Mouse (Mus musculus): Measurements from ENCODE around the gene Impg1. TPM values are rescaled to one million over a fixed set of nuclear protein-coding genes. Genes with fewer than 3 reads are reported as not detected.

Impg1 gene
- total RNA-seq, 4 experiments from 2014 or later: not detected

DNA sequence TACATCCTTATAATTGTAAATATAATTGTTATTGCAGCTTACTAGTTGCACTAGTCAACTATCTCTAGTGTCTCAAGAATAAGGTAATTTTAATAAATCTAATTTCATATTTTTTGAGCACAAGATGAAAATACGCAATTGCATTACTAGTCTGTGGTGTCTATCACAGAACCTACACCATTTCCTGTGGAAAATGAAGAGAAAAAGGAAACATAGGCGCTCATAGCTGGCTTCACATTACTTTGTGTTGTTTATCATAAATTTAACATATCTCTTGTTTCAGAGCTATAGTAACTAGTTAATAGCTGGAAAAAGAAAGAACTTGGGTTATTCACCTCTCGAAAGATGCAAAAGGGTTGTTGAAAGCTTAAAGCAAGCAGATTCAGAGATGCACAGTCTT is 182.9 kb downstream of the Impg1 start:
- DNase-seq (ENCODE audit: low spot score): no peak

DNA sequence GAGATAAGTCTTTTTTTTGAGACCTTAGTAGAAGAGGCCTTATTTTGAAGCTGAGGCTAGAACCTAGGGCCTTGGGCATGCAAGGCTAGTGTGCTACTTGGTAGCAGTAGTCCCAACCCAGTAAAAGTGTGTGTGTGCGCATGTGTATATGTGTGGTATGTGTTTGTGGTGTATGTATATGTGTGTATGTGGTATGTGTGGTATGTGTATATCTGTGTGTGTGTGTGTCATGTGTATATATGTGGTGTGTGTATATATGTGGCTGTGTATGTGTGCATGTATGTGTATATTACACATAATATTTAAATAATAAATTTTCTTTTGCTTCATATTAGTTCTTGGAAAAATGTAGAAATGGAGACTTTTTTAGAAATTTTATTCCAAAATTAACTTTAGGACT is 184.6 kb downstream of the Impg1 start:
- no peak for DNase-seq (ENCODE audit: low spot score)

DNA sequence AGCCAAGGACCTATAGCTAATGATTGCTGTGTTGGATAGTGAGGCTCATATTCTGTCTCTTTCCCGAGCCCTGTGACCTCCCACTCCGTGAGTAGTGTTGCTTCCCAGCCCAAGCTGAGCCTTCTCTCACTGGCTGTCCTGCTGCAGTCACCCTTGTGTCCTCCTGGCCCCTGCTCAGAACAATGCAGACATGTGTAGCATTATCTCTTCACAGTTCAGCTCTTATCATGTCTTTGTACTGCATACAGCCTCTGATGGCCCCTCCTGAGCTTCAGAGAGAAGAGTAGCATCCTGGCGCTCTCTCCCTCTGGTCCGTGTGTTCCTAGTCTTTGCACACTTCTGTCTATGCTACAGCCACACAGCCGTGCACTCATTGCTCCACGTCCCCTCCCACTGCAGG is 187.5 kb downstream of the Impg1 start:
- DNase-seq (ENCODE audit: low spot score): no peak

DNA sequence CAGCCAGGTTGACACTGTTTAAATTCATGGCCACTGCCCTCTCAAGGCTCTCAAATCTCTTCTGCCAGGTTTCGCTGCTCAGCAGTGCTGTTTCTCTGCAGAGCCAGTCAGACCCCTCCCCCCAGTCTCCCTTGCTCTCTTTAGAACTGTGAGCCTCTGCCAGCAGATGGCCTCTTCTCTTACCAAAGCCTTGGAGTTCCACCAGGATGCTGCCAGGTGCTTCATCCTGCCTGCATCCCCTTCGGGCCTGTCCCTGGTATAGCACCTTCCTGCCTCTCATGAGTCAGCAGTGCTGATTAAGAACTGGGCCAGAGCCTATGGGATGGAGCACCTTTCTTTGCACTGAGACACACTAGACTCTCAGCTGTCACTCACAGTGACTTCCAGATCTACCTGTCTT is 188.1 kb downstream of the Impg1 start:
- DNase-seq (ENCODE audit: low spot score): no peak

DNA sequence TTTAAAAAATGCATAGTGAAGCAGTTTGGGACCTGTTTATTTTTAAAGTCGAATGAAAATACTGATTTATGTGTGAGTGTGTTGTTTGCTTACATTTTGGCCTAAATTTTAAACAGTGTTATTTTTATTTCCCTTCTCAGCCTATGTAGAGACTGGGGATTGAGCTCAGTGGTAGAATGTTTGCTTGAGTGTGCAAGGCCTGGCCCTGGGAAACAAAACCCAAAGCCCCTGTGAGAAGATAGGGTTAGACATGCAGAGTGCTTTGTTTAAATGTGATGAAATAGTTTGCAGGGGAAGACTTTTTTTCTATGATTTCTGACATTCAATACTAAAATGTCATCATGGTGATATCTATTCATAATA is 189.5 kb downstream of the Impg1 start:
- no peak for DNase-seq (ENCODE audit: low spot score)

DNA sequence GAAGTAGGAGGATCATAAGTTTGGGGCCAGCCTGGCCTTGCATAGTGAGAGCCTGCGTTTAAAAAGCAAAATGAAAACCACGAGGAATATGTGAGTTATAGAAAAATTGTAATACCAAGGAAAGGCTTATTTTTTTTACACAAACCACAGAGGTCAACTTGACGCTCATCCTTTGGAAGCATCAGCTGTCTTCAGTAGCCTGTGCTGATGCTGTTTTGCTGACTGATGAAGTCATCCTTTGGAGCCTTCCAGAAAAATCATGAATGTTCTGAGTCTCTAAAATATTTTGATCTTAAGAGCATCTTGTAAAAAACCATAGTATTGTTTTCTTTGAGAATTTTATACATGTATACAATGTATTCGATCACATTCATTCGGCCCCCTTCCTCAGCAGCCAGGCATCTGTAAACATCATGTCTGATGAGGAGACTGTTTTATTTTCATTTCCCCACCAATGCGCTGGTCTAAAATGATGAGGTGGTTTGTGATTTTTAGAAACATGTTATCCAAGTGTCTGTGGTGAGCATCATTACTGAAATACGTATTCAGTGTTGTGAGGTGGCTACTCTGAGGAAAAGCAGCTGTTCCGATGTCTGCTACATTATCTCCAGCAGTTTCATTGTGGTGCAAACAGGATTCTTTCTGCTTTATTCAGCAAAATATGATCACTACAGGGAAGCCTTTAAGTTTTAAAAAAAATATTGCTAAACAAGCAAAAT is 190.1 kb downstream of the Impg1 start:
- DNase-seq (ENCODE audit: low spot score): no peak

DNA sequence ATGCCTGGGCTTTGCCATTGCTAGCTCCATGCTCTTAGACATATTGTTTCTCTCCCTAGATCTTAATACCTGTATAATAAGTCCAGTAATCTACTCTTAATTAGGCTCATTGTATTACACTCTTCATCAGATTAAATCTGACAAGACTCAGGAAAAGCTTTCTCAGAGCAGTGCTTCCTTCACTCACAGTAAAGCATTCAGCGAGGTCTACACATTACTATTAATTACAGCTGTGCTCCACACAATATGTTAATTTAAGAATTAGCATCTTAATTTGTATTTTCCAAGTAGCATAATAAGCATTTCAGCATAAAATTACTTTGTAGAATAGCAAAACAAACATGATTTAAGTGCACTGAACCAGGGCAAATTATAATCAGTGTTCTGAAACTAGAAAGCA is 192.3 kb downstream of the Impg1 start:
- DNase-seq (ENCODE audit: low spot score): no peak

DNA sequence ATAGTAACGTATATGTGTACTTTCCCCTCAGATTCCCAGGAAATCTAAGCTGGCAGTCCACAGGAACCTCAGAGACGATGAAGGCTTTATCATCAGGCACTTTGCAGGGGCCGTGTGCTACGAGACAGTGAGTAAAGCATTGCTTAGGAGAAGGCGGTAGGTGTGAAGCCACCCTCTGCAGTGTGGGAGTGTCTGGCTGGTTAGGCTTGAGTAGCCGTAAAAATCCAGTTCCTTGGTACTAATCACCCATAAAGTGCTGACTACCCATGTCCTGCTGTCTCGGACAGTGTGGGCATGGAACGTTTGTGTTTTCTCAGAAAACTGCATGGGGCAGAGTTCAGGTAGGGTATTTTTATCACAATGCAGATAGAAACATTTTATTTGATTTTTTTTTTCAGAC is 195.7 kb downstream of the Impg1 start:
- DNase-seq (ENCODE audit: low spot score): no peak

DNA sequence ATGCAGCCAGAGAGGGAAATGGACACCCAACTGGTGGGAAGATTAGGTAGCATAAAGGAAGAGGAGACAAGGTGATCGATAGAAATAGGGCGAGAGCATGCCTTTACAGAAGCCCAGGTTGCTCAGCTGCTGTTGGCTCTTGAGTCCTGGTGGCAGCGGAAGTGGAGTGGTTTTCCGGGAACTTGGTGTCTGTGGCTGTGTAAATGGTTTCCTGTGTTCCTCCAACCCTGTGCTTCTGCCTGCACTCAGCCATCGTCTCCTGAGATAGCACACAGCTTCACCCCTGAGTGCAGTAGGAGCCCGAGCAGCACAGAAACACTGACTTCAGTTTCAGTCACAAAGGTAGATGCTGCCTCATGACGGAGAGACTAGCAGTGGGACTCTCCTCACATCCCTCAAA is 198.8 kb downstream of the Impg1 start:
- DNase-seq (ENCODE audit: low spot score): no peak

DNA sequence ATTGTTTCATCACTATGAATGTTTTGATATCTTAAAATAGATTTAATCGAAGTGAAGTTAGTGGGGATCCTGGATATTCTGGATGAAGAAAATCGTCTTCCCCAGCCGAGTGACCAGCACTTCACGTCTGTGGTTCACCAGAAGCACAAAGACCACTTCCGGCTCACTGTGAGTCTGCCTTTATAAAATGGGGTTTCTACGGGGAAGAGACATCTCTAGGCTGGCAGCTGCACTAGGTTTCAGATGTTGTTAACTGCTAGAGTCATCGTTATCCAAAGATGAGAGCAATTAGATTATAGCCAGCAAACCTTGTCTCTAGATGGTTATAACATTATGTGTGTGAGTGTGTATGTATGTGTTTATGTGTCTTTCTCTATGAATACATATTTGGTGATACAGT is 199.2 kb downstream of the Impg1 start:
- no peak for DNase-seq (ENCODE audit: low spot score)
